Mouse (Mus musculus): Measurements from ENCODE around the gene Ndc1.
A peak's percentile ranks its signal among the peaks of the same experiment; 100 is the strongest.

The Ndc1 gene

GRCm38 (mm10) chr4:107442288-107442687, 74.7 kb downstream of the Ndc1 start:
- DNase-seq (ENCODE audit: low spot score in 2 of 2), result no peak

DNA sequence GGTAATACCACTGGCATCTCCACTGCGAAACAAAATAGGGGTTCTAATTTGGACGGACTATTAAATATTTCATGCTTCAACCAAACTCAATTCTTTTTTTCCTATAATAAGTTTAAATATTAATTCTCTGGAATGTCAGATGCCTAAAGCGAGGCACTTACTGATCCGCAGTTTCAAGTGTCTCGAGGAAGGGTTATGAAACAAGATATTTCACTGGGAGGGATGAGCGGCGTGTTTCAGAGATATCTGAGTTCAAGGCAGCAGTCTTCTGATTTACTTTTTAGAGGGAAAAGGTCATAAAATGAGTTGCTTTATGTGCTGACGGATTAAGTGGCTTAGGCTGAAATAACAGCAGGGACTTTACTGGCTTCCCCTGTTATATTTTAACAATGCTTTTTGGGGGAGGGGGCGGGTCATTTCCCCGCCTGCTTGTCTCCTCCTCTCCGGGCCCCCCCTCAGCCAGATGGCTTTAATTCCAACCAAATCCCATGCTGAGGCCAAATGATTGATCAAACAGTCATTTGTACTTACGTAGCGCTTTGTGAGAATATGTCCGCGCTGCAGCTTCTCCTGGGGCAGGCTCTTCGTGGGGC, 75.4 kb downstream of the Ndc1 start:
- DNase-seq (ENCODE audit: low spot score in 2 of 2), result no peak

DNA sequence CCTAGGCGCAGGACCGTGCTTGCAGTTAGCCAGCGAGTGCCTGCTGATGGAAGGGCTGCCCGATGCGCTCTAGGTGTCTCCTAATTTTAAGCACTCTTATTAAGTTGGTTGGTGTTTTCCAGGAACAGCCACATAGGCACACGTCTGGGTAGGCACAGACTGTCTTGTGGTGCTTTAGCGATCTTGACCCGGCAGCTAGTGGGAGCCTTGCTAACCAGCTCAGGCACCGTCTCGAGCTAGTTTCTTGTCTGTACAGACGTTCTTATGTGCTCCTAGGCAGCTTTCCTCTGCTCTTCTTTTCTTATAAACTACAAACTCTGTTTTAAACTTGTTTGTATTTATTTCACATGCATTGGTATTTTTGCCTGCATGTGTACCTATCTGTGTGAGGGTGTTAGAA, 76.0 kb downstream of the Ndc1 start:
- no peak for DNase-seq (ENCODE audit: low spot score in 2 of 2)

GRCm38 (mm10) chr4:107448481-107448880, 80.9 kb downstream of the Ndc1 start:
- DNase-seq (ENCODE audit: low spot score in 2 of 2), result no peak

GRCm38 (mm10) chr4:107449519-107449918, 81.9 kb downstream of the Ndc1 start:
- DNase-seq (ENCODE audit: low spot score in 2 of 2), result no peak

DNA sequence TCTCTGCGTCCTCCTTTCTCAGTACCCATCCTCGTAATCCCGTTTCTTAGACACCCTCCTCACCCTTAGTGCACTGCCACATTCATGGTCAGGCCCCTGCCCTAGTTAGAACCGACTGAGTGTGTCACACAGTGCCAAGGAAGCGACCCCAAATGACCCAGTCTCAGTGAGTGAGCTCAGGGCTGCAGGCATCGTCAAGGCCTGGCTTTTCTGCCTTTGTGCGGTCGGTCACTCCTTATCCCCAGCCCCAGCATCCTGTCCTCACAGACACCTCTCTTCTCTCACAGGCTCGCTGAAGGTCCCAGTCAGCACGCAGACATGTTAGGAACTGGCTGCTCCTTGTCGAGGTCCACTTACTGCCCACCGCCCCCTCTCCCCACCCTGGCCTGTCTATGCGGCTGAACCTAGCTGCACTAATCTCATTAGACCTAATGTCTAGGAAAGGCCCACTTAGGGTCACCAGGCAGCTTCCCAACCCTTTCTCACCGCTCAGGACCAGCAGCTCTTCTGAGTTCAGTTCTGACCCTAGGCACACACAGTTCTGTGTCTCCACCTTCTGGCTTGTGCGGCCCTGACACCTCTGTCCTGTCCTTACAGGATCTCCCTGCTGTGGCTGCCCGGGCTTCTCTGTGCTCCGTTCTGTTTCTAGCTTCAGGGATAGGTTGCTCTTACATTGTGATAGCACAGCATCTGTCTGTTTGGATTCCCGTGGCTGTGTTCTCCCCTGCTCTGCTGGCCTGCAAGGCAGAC, 84.9 kb downstream of the Ndc1 start:
- no peak for DNase-seq (ENCODE audit: low spot score in 2 of 2)

GRCm38 (mm10) chr4:107453141-107453984, 85.8 kb downstream of the Ndc1 start:
- peak; percentile 72 to 85 for DNase-seq (ENCODE audit: low spot score in 2 of 2)

GRCm38 (mm10) chr4:107457602-107458001, 90.0 kb downstream of the Ndc1 start:
- no peak for DNase-seq (ENCODE audit: low spot score in 2 of 2)

GRCm38 (mm10) chr4:107458907-107459306, 91.3 kb downstream of the Ndc1 start:
- no peak for DNase-seq (ENCODE audit: low spot score in 2 of 2)

- no peak for DNase-seq (ENCODE audit: low spot score in 2 of 2)
These were observed 91.9 kb downstream of the Ndc1 start for GRCm38 (mm10) chr4:107459461-107459860.

DNA sequence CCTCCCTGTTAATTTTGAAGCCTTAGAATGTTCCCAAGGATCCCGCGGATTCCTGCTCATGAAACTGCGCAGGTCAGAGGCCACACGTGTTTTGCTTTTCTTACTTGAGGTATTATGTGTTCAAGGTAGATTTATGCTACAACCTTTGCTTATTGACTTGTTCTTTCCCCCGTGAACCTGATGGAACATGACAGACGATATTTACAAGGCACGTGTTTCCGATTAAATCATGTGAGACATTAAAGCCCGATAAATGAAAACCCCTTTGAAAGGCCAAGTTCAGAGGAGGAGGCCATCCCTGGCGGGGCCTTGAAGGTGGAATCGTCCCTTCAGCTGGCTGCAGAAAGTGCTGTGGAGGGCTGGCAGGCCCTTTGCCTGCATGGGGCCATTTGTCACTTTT, 92.9 kb downstream of the Ndc1 start:
- no peak for DNase-seq (ENCODE audit: low spot score in 2 of 2)

Data from frontal cortex, postnatal 14 days (tissue).